Mouse (Mus musculus): Measurements from ENCODE around the gene Bclaf1.

- TF ChIP-seq POLR2A (IDR thresholded peaks at IDR 0.05; ENCODE audit: extremely low read depth, insufficient read depth, low read length) (no peak), CTCF (IDR thresholded peaks at IDR 0.05; ENCODE audit: extremely low read depth, insufficient read depth, low read length) (no peak)
Measured at GRCm38 (mm10) chr10:20372046-20372445, 59.8 kb downstream of the Bclaf1 start.
